Mouse (Mus musculus) stomach, postnatal 0 days (tissue): ENCODE results near the gene Sec16a. TPM values are rescaled to one million over a fixed set of nuclear protein-coding genes. Genes with fewer than 3 reads are reported as not detected.

Experiments used
- ATAC-seq: fragments of 200-750 bp; cut with Nextera tagmentation; 2 replicates; pipeline ENCODE4 v1.8.0; 2017; ENCODE audit not compliant: low FRiP score, low TSS enrichment
- DNase-seq: peaks from one replicate; pipeline ENCODE4 v3.0.0-alpha.2; 2016; ENCODE audit warnings: low spot score
- H3K27ac ChIP-seq: fragments of 300-500 bp; sonication (generic); replicated peaks from 2 replicates; pipeline ENCODE4 v1.5.1; 2014; ENCODE audit warnings: mild to moderate bottlenecking, control low read depth
- H3K27me3 ChIP-seq: fragments of 300-500 bp; sonication (generic); 2 replicates; pipeline ENCODE4 v1.6.1; 2014; ENCODE audit warnings: low read length; ENCODE audit not compliant: control insufficient read depth, insufficient read depth
- H3K36me3 ChIP-seq: fragments of 300-500 bp; sonication (generic); 2 replicates; pipeline ENCODE4 v1.6.1; 2014; ENCODE audit warnings: low read length, mixed read lengths; ENCODE audit not compliant: control insufficient read depth, insufficient read depth
- H3K4me1 ChIP-seq: fragments of 300-500 bp; sonication (generic); replicated peaks from 2 replicates; pipeline ENCODE4 v1.6.1; 2014; ENCODE audit warnings: antibody characterized with exemption; ENCODE audit not compliant: control insufficient read depth, insufficient read depth
- H3K4me2 ChIP-seq: fragments of 300-500 bp; sonication (generic); replicated peaks from 2 replicates; pipeline ENCODE4 v1.6.1; 2014; ENCODE audit warnings: low read depth, mild to moderate bottlenecking, control low read depth, moderate library complexity
- H3K4me3 ChIP-seq: fragments of 300-500 bp; sonication (generic); 2 replicates; pipeline ENCODE4 v1.5.1; 2014; ENCODE audit warnings: low read depth, low read length, control low read depth
- H3K9ac ChIP-seq: fragments of 300-500 bp; sonication (generic); 2 replicates; pipeline ENCODE4 v1.6.1; 2014; ENCODE audit warnings: mild to moderate bottlenecking, low read length, control low read depth, mixed read lengths
- H3K9me3 ChIP-seq: fragments of 300-500 bp; sonication (generic); 2 replicates; pipeline ENCODE4 v1.6.1; 2016; ENCODE audit warnings: low read length; ENCODE audit not compliant: control insufficient read depth
- CTCF ChIP-seq: IDR thresholded peaks from 2 replicates; pipeline ENCODE4 v1.5.1; 2016; ENCODE audit warnings: antibody characterized with exemption, low read depth, mild to moderate bottlenecking, moderate library complexity
- EP300 ChIP-seq: optimal IDR thresholded peaks from 2 replicates; pipeline ENCODE3; 2016; ENCODE audit warnings: antibody characterized with exemption
- WGBS: fragments of 180-500 bp; shearing (Covaris S2); extraction: QIAGEN DNeasy Blood & Tissue Kit; methylation state at CpG from one replicate; pipeline ENCODE4 v1.1.7; 2014; 5-methylcytosine and 5-hydroxymethylcytosine counted together
- polyA plus RNA-seq: library from polyadenylated mRNA; unstranded; fragments of >200 nt; fragmentation: Nextera tagmentation; extraction: Ambion mirVana; gene quantifications from 2 replicates; pipeline ENCODE4 v1.2.1, GENCODE M21; 2015

Sec16a gene
- polyA plus RNA-seq, 1 experiment from 2014 or later = 10.6 TPM

DNA sequence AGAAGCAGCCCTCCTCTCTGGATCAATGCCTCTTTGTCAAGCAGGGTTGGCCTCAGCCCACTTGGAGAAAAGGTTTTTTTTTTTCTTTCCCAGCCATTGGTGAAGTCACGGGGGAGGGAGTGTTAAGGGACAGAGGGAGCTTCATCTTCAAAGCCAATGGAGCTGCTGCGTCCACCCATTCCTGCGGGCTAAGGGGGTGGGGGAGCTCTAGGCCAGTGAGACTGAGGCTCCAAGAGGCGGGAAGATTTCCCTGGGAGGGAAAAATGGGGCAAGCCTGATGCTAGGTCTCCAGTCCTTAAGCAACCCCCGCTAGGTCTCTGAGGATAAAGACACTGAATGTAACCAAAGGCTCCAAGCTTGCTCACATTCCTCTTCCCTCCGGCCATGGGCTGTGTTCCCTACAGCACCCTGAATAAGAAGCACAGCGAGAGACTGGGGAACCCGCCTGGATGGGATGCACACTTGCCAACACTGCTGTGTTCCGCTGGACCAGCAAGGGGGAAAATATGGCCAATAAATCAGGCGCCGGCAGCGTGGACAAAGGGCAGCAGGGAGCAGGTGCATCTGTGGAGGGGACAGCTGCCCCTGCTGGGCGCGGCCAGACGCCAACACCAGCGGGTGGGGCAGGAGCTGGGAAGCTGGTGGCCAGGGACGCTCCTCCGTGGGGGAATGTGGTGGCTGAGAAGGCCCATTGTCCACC is 42.5 kb upstream of the Sec16a start:
- Histone ChIP-seq H3K36me3 (peaks cover 3% of the 10 kb centered on the region; the same call in 1 of the 2 replicates), H3K4me3 (no peak overlapping the region), H3K4me1 (peaks cover 29% of the 10 kb centered on the region), H3K9ac (no peak overlapping the region), H3K27ac (peak overlapping the region; percentile 49), H3K4me2 (no peak overlapping the region), H3K27me3 (no peaks in the 10 kb centered on the region), H3K9me3 (no peaks in the 10 kb centered on the region)
- ATAC-seq (no peak), DNase-seq (peak; percentile 50)
- 44% methylated on average over 18 of the region's 18 CpGs for WGBS
- TF ChIP-seq EP300 = no peak
- TF ChIP-seq CTCF = no peak

DNA sequence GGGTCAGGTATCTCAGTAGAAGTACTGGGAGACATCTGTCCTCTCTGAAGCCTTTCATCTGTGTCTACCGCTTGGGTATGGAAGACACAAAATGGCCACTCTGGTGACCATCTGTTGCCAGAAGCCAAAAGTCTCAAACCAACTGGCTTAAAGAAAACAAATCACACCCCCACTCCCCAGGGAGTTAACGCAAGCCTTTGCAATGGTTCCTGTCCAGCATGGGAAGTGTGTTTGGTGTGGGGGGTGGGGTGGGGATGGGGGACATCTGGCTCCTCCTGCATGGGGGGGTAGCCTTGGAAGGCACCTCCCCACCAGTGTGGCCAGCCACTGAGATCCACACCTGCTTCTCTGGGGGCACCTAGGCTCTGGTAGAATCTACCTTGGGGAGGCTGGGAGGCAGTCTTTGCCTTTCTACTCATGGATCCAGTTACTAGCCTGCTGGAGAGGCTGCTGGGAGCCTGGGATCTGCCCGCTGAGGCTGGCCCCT is 41.9 kb upstream of the Sec16a start:
- Histone ChIP-seq H3K36me3 (peaks cover 3% of the 10 kb centered on the region; the same call in 1 of the 2 replicates), H3K9ac (no peak overlapping the region), H3K27me3 (no peaks in the 10 kb centered on the region), H3K27ac (peak overlapping the region; percentile 25; the same call in 1 of the 2 replicates), H3K4me1 (peaks cover 29% of the 10 kb centered on the region), H3K4me3 (no peak overlapping the region), H3K4me2 (no peak overlapping the region), H3K9me3 (no peaks in the 10 kb centered on the region)
- DNase-seq (no peak), ATAC-seq (no peak)
- TF ChIP-seq CTCF = no peak
- no peak for TF ChIP-seq EP300
- WGBS = 51% methylated on average over 3 of the region's 3 CpGs

DNA sequence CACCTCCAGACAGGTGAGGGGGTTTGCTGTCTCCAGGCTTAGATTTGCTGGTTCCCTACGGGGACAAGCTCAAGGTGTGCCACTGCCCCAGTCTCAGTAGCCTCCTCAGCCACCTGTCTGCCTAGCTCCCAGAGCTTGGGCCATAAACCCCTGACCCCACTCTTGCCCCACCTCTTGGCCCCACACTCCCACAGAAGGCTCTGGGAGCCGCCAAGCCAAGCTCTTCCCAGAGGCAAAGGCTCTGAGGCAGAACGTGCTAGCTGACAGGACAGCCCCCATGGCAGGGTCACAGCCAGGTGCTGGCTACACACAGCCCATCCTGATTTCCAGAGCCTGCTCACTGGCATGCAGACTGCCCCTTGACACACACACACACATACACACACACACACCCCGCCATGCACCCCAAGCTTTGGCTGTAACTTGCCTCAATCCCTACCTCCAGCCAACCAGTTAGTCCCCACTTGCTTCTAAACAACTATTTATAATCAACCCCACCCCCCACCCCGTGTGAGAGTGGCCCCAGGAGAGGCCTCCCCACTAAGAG is 41.3 kb upstream of the Sec16a start:
- DNase-seq = no peak
- H3K4me3 ChIP-seq = no peak overlapping the region
- no peak overlapping the region for H3K4me2 ChIP-seq
- no peaks in the 10 kb centered on the region for H3K27me3 ChIP-seq
- H3K27ac ChIP-seq = 0 out of 2 replicates have a peak overlapping the region, but pooled peaks have one; percentile 13
- ATAC-seq = no peak
- 43% methylated on average over 5 of the region's 5 CpGs for WGBS
- TF ChIP-seq EP300 (no peak), CTCF (no peak)
- peaks cover 29% of the 10 kb centered on the region for H3K4me1 ChIP-seq
- no peaks in the 10 kb centered on the region for H3K9me3 ChIP-seq
- H3K9ac ChIP-seq = no peak overlapping the region
- H3K36me3 ChIP-seq = peaks cover 6% of the 10 kb centered on the region

DNA sequence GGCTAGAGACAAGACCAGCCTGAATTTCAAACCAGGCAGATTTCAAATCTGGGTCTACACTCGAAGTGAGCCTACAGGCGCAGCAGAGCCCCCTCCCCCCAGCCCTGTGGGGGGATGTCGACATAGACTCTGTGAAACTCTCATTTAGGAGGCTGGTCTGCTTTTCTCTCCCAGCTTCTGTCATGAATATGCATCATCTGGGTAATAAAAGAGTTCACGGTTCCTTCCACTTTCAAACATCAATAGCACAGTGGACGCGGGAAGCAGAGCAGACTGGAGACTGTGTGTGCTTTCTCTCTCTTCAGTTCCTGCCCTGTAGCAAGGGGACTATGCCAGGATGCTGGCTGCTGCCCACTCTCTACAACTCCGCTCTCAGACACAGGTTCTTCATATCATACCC is 40.7 kb upstream of the Sec16a start:
- Histone ChIP-seq H3K4me3 (no peak overlapping the region), H3K27me3 (no peaks in the 10 kb centered on the region), H3K27ac (no peak overlapping the region), H3K4me2 (no peak overlapping the region), H3K4me1 (peaks cover 29% of the 10 kb centered on the region), H3K9ac (no peak overlapping the region), H3K9me3 (no peaks in the 10 kb centered on the region), H3K36me3 (peaks cover 10% of the 10 kb centered on the region)
- TF ChIP-seq EP300 (no peak), CTCF (no peak)
- no peak for DNase-seq
- no peak for ATAC-seq
- WGBS = 54% methylated on average over 7 of the region's 7 CpGs

DNA sequence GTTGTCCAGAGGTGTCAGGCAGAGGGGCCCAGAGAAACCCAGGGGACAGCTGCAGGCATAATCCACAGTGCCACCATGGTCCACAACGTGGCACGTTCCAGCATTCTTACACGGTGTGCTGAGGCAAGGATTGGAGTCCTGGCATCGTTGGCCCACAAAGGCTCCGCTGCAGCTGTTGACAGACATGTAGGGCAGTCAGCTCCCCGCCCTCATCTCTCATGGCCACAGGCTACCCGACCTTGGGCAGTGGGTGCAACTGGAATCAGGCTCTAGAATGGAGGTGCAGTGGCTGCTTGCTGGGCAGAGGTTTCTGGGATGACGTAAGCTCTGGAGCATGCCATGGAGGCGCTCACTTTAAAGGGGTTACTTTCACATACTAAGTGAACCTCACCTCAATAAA is 40.3 kb upstream of the Sec16a start:
- Histone ChIP-seq H3K4me1 (peaks cover 29% of the 10 kb centered on the region), H3K4me3 (no peak overlapping the region), H3K9ac (no peak overlapping the region), H3K4me2 (no peak overlapping the region), H3K27ac (no peak overlapping the region), H3K27me3 (no peaks in the 10 kb centered on the region), H3K36me3 (peaks cover 12% of the 10 kb centered on the region), H3K9me3 (no peaks in the 10 kb centered on the region)
- DNase-seq (no peak), ATAC-seq (no peak)
- TF ChIP-seq EP300 = no peak
- no peak for TF ChIP-seq CTCF
- whole genome bisulfite sequencing = 71% methylated on average over 9 of the region's 9 CpGs

DNA sequence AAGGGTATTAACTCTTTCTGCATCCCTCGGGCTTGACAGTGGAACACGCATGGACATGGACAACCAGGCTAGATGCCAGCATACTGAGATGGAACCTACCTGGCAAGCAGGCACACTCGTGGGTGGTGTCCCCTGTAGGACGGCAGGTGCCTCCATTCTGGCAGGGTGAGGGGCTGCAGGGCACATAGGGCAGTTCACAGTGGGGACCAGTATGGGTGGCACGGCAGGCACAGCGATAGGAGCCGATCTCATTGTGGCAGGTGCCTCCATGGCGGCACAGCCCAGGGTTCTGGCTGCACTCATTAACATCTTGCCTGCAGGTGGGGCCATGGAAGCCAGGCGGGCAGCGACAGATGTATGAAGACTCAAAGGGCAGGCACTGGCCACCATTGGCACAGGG is 39.2 kb upstream of the Sec16a start:
- TF ChIP-seq CTCF (no peak), EP300 (no peak)
- H3K27ac ChIP-seq = no peak overlapping the region
- no peaks in the 10 kb centered on the region for H3K9me3 ChIP-seq
- H3K4me3 ChIP-seq = no peak overlapping the region
- ATAC-seq = no peak
- 79% methylated on average over 10 of the region's 10 CpGs for WGBS
- peaks cover 25% of the 10 kb centered on the region for H3K4me1 ChIP-seq
- H3K9ac ChIP-seq = no peak overlapping the region
- no peak overlapping the region for H3K4me2 ChIP-seq
- no peaks in the 10 kb centered on the region for H3K27me3 ChIP-seq
- no peak for DNase-seq
- peaks cover 14% of the 10 kb centered on the region for H3K36me3 ChIP-seq
